ENCODE assay signal across 12 mouse cellular contexts in genomic region chr6:54162321-54162720, GRCm38 (mm10).
A peak's percentile ranks its signal among the peaks of the same experiment; 100 is the strongest.
DNase-seq lines count a peak whose midpoint lies in the region; TF ChIP-seq lines count a peak whose summit lies in the region.
"Had no signal": no experiment of that assay in that cellular context is flagged by ENCODE, and none has a peak within 500 bp of the region (broad histone marks: within the 10 kb centered on the region; RNA-seq: fewer than 3 reads in every experiment).

No protein-coding gene starts in this region.

- H3K4me3 ChIP-seq in layer of hippocampus, adult 2 months = no peak overlapping the region
- no peak overlapping the region for H3K4me3 ChIP-seq in bone marrow, adult 2 months (replicated peaks; ENCODE audit: control insufficient read depth, low read depth, low read length)
- H3K4me3 ChIP-seq: forebrain, embryonic 12.5 days; gastrocnemius, adult 2 months; heart, embryonic 10.5 days; hindbrain, embryonic 10.5 days had no signal

- H3K4me1 ChIP-seq in bone marrow, adult 2 months (ENCODE audit: control insufficient read depth, insufficient read depth, low read length) = peaks cover 8% of the 10 kb centered on the region

- no peak for TF ChIP-seq POLR2A in bone marrow, adult 2 months (IDR thresholded peaks at IDR 0.05; ENCODE audit: borderline replicate concordance, control insufficient read depth, low read depth, low read length)

- no peak for TF ChIP-seq CTCF in layer of hippocampus, adult 2 months (conservative IDR thresholded peaks at IDR 0.05)
- no peak for TF ChIP-seq CTCF in bone marrow, adult 2 months (IDR thresholded peaks at IDR 0.05; ENCODE audit: control insufficient read depth, insufficient read depth, low read length)

- 36% methylated on average over 5 of the region's 5 CpGs for WGBS in bone marrow, adult 2 months

- DNase-seq in layer of hippocampus, adult 2 months (ENCODE audit: low spot score in 2 of 2) = no peak
- DNase-seq in layer of hippocampus, adult 11-12 months (ENCODE audit: low spot score) = no peak
- DNase-seq in kidney, postnatal 14 days = peak; percentile 82
- DNase-seq in lung, postnatal 36 days = peak; percentile 58
- DNase-seq in frontal cortex, postnatal 25 days (ENCODE audit: low spot score in 2 of 2) = no peak
- no peak for DNase-seq in spleen, adult 12 weeks (ENCODE audit: low spot score)
- no peak for DNase-seq in layer of hippocampus, adult 8-10 months (ENCODE audit: low spot score in 2 of 2)

- peak overlapping the region; percentile 6; the same call in 1 of the 2 replicates for H3K27ac ChIP-seq in layer of hippocampus, adult 2 months
- peak overlapping the region; percentile 26; the same call in 1 of the 2 replicates for H3K27ac ChIP-seq in bone marrow, adult 2 months (ENCODE audit: control insufficient read depth, insufficient read depth, low read depth, low read length, poor library complexity)
- H3K27ac ChIP-seq: forebrain, embryonic 12.5 days; gastrocnemius, adult 2 months had no signal

Comparison
In these comparisons a context has a peak if more than half of its experiments do, and no peak if none do; other contexts are left out.
1. DNase-seq: peak in kidney, postnatal 14 days (single experiment) and lung, postnatal 36 days (single experiment); none in layer of hippocampus, adult 2 months (0 of 2), layer of hippocampus, adult 11-12 months (single experiment), frontal cortex, postnatal 25 days (0 of 2), spleen, adult 12 weeks (single experiment) and layer of hippocampus, adult 8-10 months (0 of 2).